In the genomic region with DNA sequence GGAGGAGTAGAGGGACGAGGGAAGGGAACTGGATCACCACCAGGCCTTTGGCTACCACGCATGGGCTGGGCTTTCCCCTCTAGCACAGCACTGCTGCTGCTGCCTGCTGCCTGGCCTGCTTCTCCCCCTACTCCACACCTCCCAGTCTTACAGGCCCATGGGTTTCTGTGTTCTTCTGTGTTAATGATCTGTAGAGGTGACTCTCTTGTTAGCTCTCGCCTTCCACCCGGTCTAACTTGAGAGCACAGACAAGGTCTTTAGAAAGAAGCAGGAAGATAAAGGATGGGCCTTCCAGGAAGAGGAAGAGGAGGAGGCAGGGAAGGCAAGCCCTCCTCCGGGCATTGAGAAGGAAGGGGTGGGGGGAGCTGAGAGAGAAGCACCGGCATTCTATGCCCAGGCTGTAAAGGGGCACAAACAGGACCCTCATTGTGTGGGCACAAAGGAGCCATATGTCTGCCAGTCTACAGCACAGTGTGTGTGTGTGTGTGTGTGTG, we compare ENCODE assay signal across 9 mouse cellular contexts. TPM values are rescaled to one million over a fixed set of nuclear protein-coding genes. Genes with fewer than 3 reads are reported as not detected.
DNase-seq lines count a peak whose midpoint lies in the region; ATAC-seq and TF ChIP-seq lines count a peak whose summit lies in the region.
"Had no signal": no experiment of that assay in that cellular context is flagged by ENCODE, and none has a peak within 500 bp of the region (broad histone marks: within the 10 kb centered on the region; RNA-seq: fewer than 3 reads in every experiment).

No protein-coding gene starts in this region.

- no peaks in the 10 kb centered on the region for H3K4me1 ChIP-seq in kidney, adult 2 months (ENCODE audit: control insufficient read depth, insufficient read depth, low read length)
- H3K4me1 ChIP-seq in embryonic facial prominence, embryonic 11.5 days (ENCODE audit: control insufficient read depth, insufficient read depth, low read length) = no peaks in the 10 kb centered on the region; the same call in none of the 2 replicates
- peaks cover 23% of the 10 kb centered on the region for H3K4me1 ChIP-seq in hindbrain, embryonic 14.5 days (replicated peaks; ENCODE audit: control insufficient read depth, insufficient read depth, low read length)
- H3K4me1 ChIP-seq in midbrain, embryonic 13.5 days (replicated peaks) = peaks cover 35% of the 10 kb centered on the region

- H3K27ac ChIP-seq in kidney, adult 2 months (ENCODE audit: insufficient read depth, low read depth, low read length) = no peak overlapping the region
- H3K27ac ChIP-seq in embryonic facial prominence, embryonic 11.5 days (replicated peaks; ENCODE audit: low read depth, low read length) = no peak overlapping the region
- peak overlapping the region; percentile 88 for H3K27ac ChIP-seq in hindbrain, embryonic 14.5 days
- H3K27ac ChIP-seq in midbrain, embryonic 13.5 days = peak overlapping the region; percentile 87

- TF ChIP-seq CTCF in kidney, adult 2 months (conservative IDR thresholded peaks at IDR 0.05; ENCODE audit: insufficient read depth, insufficient read length, low read depth, low read length) = no peak

- no peak for DNase-seq in kidney, adult 2 months
- DNase-seq in kidney, adult 18-20 months = no peak
- no peak for DNase-seq in embryonic facial prominence, embryonic 11.5 days (ENCODE audit: low spot score)
- DNase-seq in hindbrain, embryonic 14.5 days (ENCODE audit: low spot score) = peak; percentile 49
- DNase-seq in spleen, postnatal 36 days (ENCODE audit: low spot score in 2 of 2) = no peak
- no peak for DNase-seq in urinary bladder, postnatal 14 days (ENCODE audit: low spot score)
- DNase-seq in layer of hippocampus, postnatal 14 days (ENCODE audit: low spot score in 2 of 2) = no peak

- 22% methylated on average over 6 of the region's 6 CpGs for WGBS in kidney, adult 2 months
- WGBS in embryonic facial prominence, embryonic 11.5 days = 24% methylated on average over 6 of the region's 6 CpGs
- 0% methylated on average over 6 of the region's 6 CpGs for WGBS in hindbrain, embryonic 14.5 days
- WGBS in midbrain, embryonic 13.5 days = 8% methylated on average over 6 of the region's 6 CpGs

- peak; percentile 40; the same call in 1 of the 2 replicates for ATAC-seq in embryonic facial prominence, embryonic 11.5 days (replicated peaks; ENCODE audit: insufficient number of reproducible peaks, low FRiP score, low TSS enrichment, low read depth)
- ATAC-seq in hindbrain, embryonic 14.5 days (ENCODE audit: low FRiP score) = peak; percentile 83
- ATAC-seq in midbrain, embryonic 13.5 days = peak; percentile 85

- no peaks in the 10 kb centered on the region for H3K9me3 ChIP-seq in embryonic facial prominence, embryonic 11.5 days (replicated peaks; ENCODE audit: control insufficient read depth, low read length)
- no peaks in the 10 kb centered on the region for H3K9me3 ChIP-seq in hindbrain, embryonic 14.5 days (ENCODE audit: control insufficient read depth, low read length)
- no peaks in the 10 kb centered on the region for H3K9me3 ChIP-seq in midbrain, embryonic 13.5 days

- TF ChIP-seq POLR2A in kidney, adult 2 months (IDR thresholded peaks at IDR 0.05; ENCODE audit: low read depth, low read length) = no peak

- H3K36me3 ChIP-seq in kidney, adult 2 months (ENCODE audit: control insufficient read depth, insufficient read depth, low read length) = no peaks in the 10 kb centered on the region
- no peaks in the 10 kb centered on the region for H3K36me3 ChIP-seq in embryonic facial prominence, embryonic 11.5 days (replicated peaks; ENCODE audit: control insufficient read depth, insufficient read depth, low read depth, low read length)
- H3K36me3 ChIP-seq in hindbrain, embryonic 14.5 days (replicated peaks; ENCODE audit: control insufficient read depth, insufficient read depth) = no peaks in the 10 kb centered on the region
- no peaks in the 10 kb centered on the region for H3K36me3 ChIP-seq in midbrain, embryonic 13.5 days

- no peak overlapping the region for H3K4me2 ChIP-seq in embryonic facial prominence, embryonic 11.5 days (ENCODE audit: low read depth, low read length)
- peak overlapping the region; percentile 21 for H3K4me2 ChIP-seq in hindbrain, embryonic 14.5 days (replicated peaks)
- peak overlapping the region; percentile 24 for H3K4me2 ChIP-seq in midbrain, embryonic 13.5 days (replicated peaks)

- H3K4me3 ChIP-seq in kidney, adult 2 months (ENCODE audit: insufficient read depth, low read depth, low read length) = peak overlapping the region; percentile 44
- no peak overlapping the region for H3K4me3 ChIP-seq in embryonic facial prominence, embryonic 11.5 days (ENCODE audit: low read depth, low read length)
- H3K4me3 ChIP-seq in hindbrain, embryonic 14.5 days (replicated peaks; ENCODE audit: low read length) = 0 out of 2 replicates have a peak overlapping the region, but pooled peaks have one; percentile 2
- H3K4me3 ChIP-seq in midbrain, embryonic 13.5 days (replicated peaks) = 0 out of 2 replicates have a peak overlapping the region, but pooled peaks have one; percentile 12

- H3K9ac ChIP-seq in embryonic facial prominence, embryonic 11.5 days (replicated peaks; ENCODE audit: low read length) = peak overlapping the region; percentile 10; the same call in 1 of the 2 replicates
- H3K9ac ChIP-seq in hindbrain, embryonic 14.5 days = peak overlapping the region; percentile 53
- H3K9ac ChIP-seq in midbrain, embryonic 13.5 days (replicated peaks) = peak overlapping the region; percentile 47

- H3K27me3 ChIP-seq in kidney, adult 2 months (replicated peaks; ENCODE audit: control insufficient read depth, insufficient read depth, low read length) = 0 out of 2 replicates have a peak, but pooled peaks cover 2% of the 10 kb centered on the region
- H3K27me3 ChIP-seq in embryonic facial prominence, embryonic 11.5 days (ENCODE audit: control insufficient read depth, insufficient read depth, low read length) = peaks cover 8% of the 10 kb centered on the region
- no peaks in the 10 kb centered on the region for H3K27me3 ChIP-seq in hindbrain, embryonic 14.5 days (ENCODE audit: control insufficient read depth, insufficient read depth, low read length)
- 0 out of 2 replicates have a peak, but pooled peaks cover 5% of the 10 kb centered on the region for H3K27me3 ChIP-seq in midbrain, embryonic 13.5 days

RNA-seq across cellular contexts. Expression of a gene that starts 9.1 kb away (rescaled TPM):
- not detected in 2 replicates for polyA plus RNA-seq in kidney, adult 2 months (2012; rRNA removed)
- polyA plus RNA-seq in embryonic facial prominence, embryonic 11.5 days (2014; fragmentation: Nextera tagmentation; extraction: Ambion mirVana) = 4.6 and 6.5 TPM in 2 replicates
- polyA plus RNA-seq in hindbrain, embryonic 14.5 days (2014; fragmentation: Nextera tagmentation; extraction: Ambion mirVana) = 2.7 and 3.6 TPM in 2 replicates
- polyA plus RNA-seq in midbrain, embryonic 13.5 days (2015; fragmentation: Nextera tagmentation; extraction: Ambion mirVana) = 7.7 and 8.9 TPM in 2 replicates
- under 1 TPM; 0.85 to 0.91 TPM for total RNA-seq in layer of hippocampus, postnatal 14 days (2021)
- total RNA-seq: common myeloid progenitor, adult 5-6 weeks had no signal

RNA-seq across cellular contexts. Expression of a gene that starts 20.0 kb away (rescaled TPM):
- polyA plus RNA-seq in kidney, adult 2 months (2012; rRNA removed) = 2.9 and 3.3 TPM in 2 replicates
- polyA plus RNA-seq in embryonic facial prominence, embryonic 11.5 days (2014; fragmentation: Nextera tagmentation; extraction: Ambion mirVana) = 25.3 and 28.6 TPM in 2 replicates
- polyA plus RNA-seq in hindbrain, embryonic 14.5 days (2014; fragmentation: Nextera tagmentation; extraction: Ambion mirVana) = 48.9 and 49.5 TPM in 2 replicates
- 57.1 and 60.0 TPM in 2 replicates for polyA plus RNA-seq in midbrain, embryonic 13.5 days (2015; fragmentation: Nextera tagmentation; extraction: Ambion mirVana)
- total RNA-seq in layer of hippocampus, postnatal 14 days (2021) = 10 to 100 TPM; 21.9 to 22.4 TPM

RNA-seq across cellular contexts. Expression of a gene that starts 34.0 kb away (rescaled TPM):
- 60.4 and 74.9 TPM in 2 replicates for polyA plus RNA-seq in kidney, adult 2 months (2012; rRNA removed)
- 185 and 186 TPM in 2 replicates for polyA plus RNA-seq in embryonic facial prominence, embryonic 11.5 days (2014; fragmentation: Nextera tagmentation; extraction: Ambion mirVana)
- polyA plus RNA-seq in hindbrain, embryonic 14.5 days (2014; fragmentation: Nextera tagmentation; extraction: Ambion mirVana) = 161 and 193 TPM in 2 replicates
- 190 and 202 TPM in 2 replicates for polyA plus RNA-seq in midbrain, embryonic 13.5 days (2015; fragmentation: Nextera tagmentation; extraction: Ambion mirVana)
- total RNA-seq in layer of hippocampus, postnatal 14 days (2021) = 100 to 1,000 TPM; 152 TPM

RNA-seq across cellular contexts. Expression of a gene that starts 34.3 kb away (rescaled TPM):
- 94.0 and 98.3 TPM in 2 replicates for polyA plus RNA-seq in kidney, adult 2 months (2012; rRNA removed)
- polyA plus RNA-seq in embryonic facial prominence, embryonic 11.5 days (2014; fragmentation: Nextera tagmentation; extraction: Ambion mirVana) = 85.6 and 89.2 TPM in 2 replicates
- polyA plus RNA-seq in hindbrain, embryonic 14.5 days (2014; fragmentation: Nextera tagmentation; extraction: Ambion mirVana) = 106 and 111 TPM in 2 replicates
- polyA plus RNA-seq in midbrain, embryonic 13.5 days (2015; fragmentation: Nextera tagmentation; extraction: Ambion mirVana) = 126 and 129 TPM in 2 replicates
- total RNA-seq in layer of hippocampus, postnatal 14 days (2021) = 10 to 100 TPM; 71.4 to 73.2 TPM

Comparison
In these comparisons a context has a peak if more than half of its experiments do, and no peak if none do; other contexts are left out.
1. H3K27ac ChIP-seq: peak in hindbrain, embryonic 14.5 days (single experiment) and midbrain, embryonic 13.5 days (single experiment); none in kidney, adult 2 months (single experiment) and embryonic facial prominence, embryonic 11.5 days (single experiment).
2. Peak in every context shown above with its lines, with median percentiles within 50 percentile points of each other: ATAC-seq and H3K9ac ChIP-seq.